Mouse (Mus musculus) embryonic fibroblast, embryonic 13.5 days (primary cell): Measurements from ENCODE around the gene Coro2a.

Experiments used
- CTCF ChIP-seq: IDR thresholded peaks from 2 replicates; pipeline ENCODE4 v1.5.1; 2011; ENCODE audit warnings: mild to moderate bottlenecking, control low read depth, low read length, moderate library complexity, borderline replicate concordance; ENCODE audit not compliant: insufficient read depth
- POLR2A ChIP-seq: IDR thresholded peaks from 2 replicates; pipeline ENCODE4 v1.6.1; 2011; ENCODE audit warnings: low read depth, mild to moderate bottlenecking, control low read depth, low read length, moderate library complexity

- no peak for TF ChIP-seq POLR2A
- TF ChIP-seq CTCF = no peak
These were observed 33.8 kb downstream of the Coro2a start for GRCm38 (mm10) chr4:46568169-46568568.
